Comparison of ENCODE assay signal across 35 mouse cellular contexts in genomic region chr5:50043677-50044076, GRCm38 (mm10). TPM values are rescaled to one million over a fixed set of nuclear protein-coding genes. Genes with fewer than 3 reads are reported as not detected.
"Had no signal": no experiment of that assay in that cellular context is flagged by ENCODE, and none has a peak within 500 bp of the region (broad histone marks: within the 10 kb centered on the region; RNA-seq: fewer than 3 reads in every experiment).

No protein-coding gene starts in this region.

- H3K4me3 ChIP-seq: heart, embryonic 10.5 days; heart, embryonic 12.5 days; heart, embryonic 13.5 days; heart, embryonic 15.5 days; hindbrain, embryonic 10.5 days; hindbrain, embryonic 12.5 days; hindbrain, embryonic 13.5 days; hindbrain, embryonic 15.5 days; kidney, embryonic 15.5 days; layer of hippocampus, adult 2 months; left cerebral cortex, adult 2 months had no signal

- H3K27me3 ChIP-seq: heart, embryonic 12.5 days; heart, embryonic 13.5 days; heart, embryonic 15.5 days; hindbrain, embryonic 12.5 days; hindbrain, embryonic 13.5 days; hindbrain, embryonic 15.5 days; kidney, embryonic 15.5 days had no signal

- H3K9me3 ChIP-seq: heart, embryonic 10.5 days; heart, embryonic 12.5 days; heart, embryonic 13.5 days; heart, embryonic 15.5 days; hindbrain, embryonic 10.5 days; hindbrain, embryonic 12.5 days; hindbrain, embryonic 13.5 days; hindbrain, embryonic 15.5 days; kidney, embryonic 15.5 days had no signal

- H3K9ac ChIP-seq: heart, embryonic 12.5 days; heart, embryonic 13.5 days; heart, embryonic 15.5 days; hindbrain, embryonic 12.5 days; hindbrain, embryonic 13.5 days; hindbrain, embryonic 14.5 days; hindbrain, embryonic 15.5 days; kidney, embryonic 15.5 days had no signal

- ATAC-seq: hindbrain, embryonic 16.5 days; hindbrain, postnatal 0 days; inflammation-experienced regulatory T-cells, adult 6 months; intestine, embryonic 16.5 days; intestine, postnatal 0 days had no signal

- H3K36me3 ChIP-seq: heart, embryonic 10.5 days; heart, embryonic 12.5 days; heart, embryonic 13.5 days; heart, embryonic 15.5 days; hindbrain, embryonic 12.5 days; hindbrain, embryonic 13.5 days; hindbrain, embryonic 15.5 days; kidney, embryonic 15.5 days had no signal

- DNase-seq: heart, postnatal 10 days; heart, postnatal 14 days; heart, postnatal 36 days; heart, postnatal 4 days; kidney, adult 11 months; kidney, adult 18-20 months; kidney, adult 2 months; kidney, adult 8-10 months; kidney, adult 9 months; kidney, postnatal 10 days; kidney, postnatal 14 days; kidney, postnatal 25 days; kidney, postnatal 36 days; kidney, postnatal 4 days; layer of hippocampus, adult 9-11 months; layer of hippocampus, postnatal 36 days had no signal

- H3K27ac ChIP-seq: heart, embryonic 10.5 days; heart, embryonic 13.5 days; heart, embryonic 15.5 days; hindbrain, embryonic 10.5 days; hindbrain, embryonic 12.5 days; hindbrain, embryonic 15.5 days; hindbrain, postnatal 0 days; kidney, embryonic 15.5 days; kidney, postnatal 0 days; layer of hippocampus, adult 2 months; left cerebral cortex, adult 2 months had no signal

- H3K4me2 ChIP-seq: heart, embryonic 11.5 days; heart, embryonic 12.5 days; heart, embryonic 13.5 days; heart, embryonic 15.5 days; hindbrain, embryonic 12.5 days; hindbrain, embryonic 13.5 days; hindbrain, embryonic 14.5 days; hindbrain, embryonic 15.5 days; kidney, embryonic 15.5 days had no signal

RNA-seq across cellular contexts. Expression of gene Adgra3, which starts 15.1 kb away (rescaled TPM):
- polyA plus RNA-seq: inflammation-experienced regulatory T-cells, adult 6 months had no signal
